Mouse (Mus musculus): ENCODE data around the gene Nelfcd. TPM values are rescaled to one million over a fixed set of nuclear protein-coding genes. Genes with fewer than 3 reads are reported as not detected.

Gene Nelfcd
- polyA plus RNA-seq (2015; fragmentation: Nextera tagmentation; extraction: Ambion mirVana): 78.1 and 86.2 TPM in 2 replicates

- Histone ChIP-seq H3K27ac (ENCODE audit: low read length) (peak within 1 kb of the TSS; percentile 41; the same call in 1 of the 2 replicates), H3K4me1 (ENCODE audit: control insufficient read depth, insufficient read depth, low read length) (peaks cover 7% of the 10 kb centered on the region), H3K9ac (ENCODE audit: low read length) (peak within 1 kb of the TSS; percentile 89), H3K27me3 (ENCODE audit: control insufficient read depth, insufficient read depth, low read length) (no peaks in the 10 kb centered on the region), H3K36me3 (ENCODE audit: control insufficient read depth, insufficient read depth) (no peaks in the 10 kb centered on the region), H3K4me3 (ENCODE audit: low read length) (peak within 1 kb of the TSS; percentile 83), H3K4me2 (ENCODE audit: low read depth, low read length) (peak within 1 kb of the TSS; percentile 87), H3K9me3 (replicated peaks; ENCODE audit: control insufficient read depth, low read length) (no peaks in the 10 kb centered on the region)
- WGBS: under 1% methylated on average over 40 of the region's 40 CpGs
- peak; percentile 95 for ATAC-seq (replicated peaks; ENCODE audit: extremely low read depth, insufficient read depth, low FRiP score)
Observed at GRCm38 (mm10) chr2:174415731-174416310, at the start of gene Nelfcd. Gene Nelfcd, plus strand, starts transcription at chr2:174415804.

- Histone ChIP-seq H3K4me3 (ENCODE audit: low read length) (no peak overlapping the region), H3K9me3 (replicated peaks; ENCODE audit: control insufficient read depth, low read length) (no peaks in the 10 kb centered on the region), H3K9ac (ENCODE audit: low read length) (no peak overlapping the region), H3K27me3 (ENCODE audit: control insufficient read depth, insufficient read depth, low read length) (no peaks in the 10 kb centered on the region), H3K27ac (ENCODE audit: low read length) (no peak overlapping the region), H3K36me3 (ENCODE audit: control insufficient read depth, insufficient read depth) (no peaks in the 10 kb centered on the region), H3K4me1 (ENCODE audit: control insufficient read depth, insufficient read depth, low read length) (no peaks in the 10 kb centered on the region), H3K4me2 (ENCODE audit: low read depth, low read length) (no peak overlapping the region)
- no peak for ATAC-seq (replicated peaks; ENCODE audit: extremely low read depth, insufficient read depth, low FRiP score)
- WGBS: 70% methylated on average over 10 of the region's 10 CpGs
Observed at GRCm38 (mm10) chr2:174366571-174366970, 49.0 kb upstream of the Nelfcd start.

- H3K4me1 ChIP-seq (ENCODE audit: control insufficient read depth, insufficient read depth, low read length): no peaks in the 10 kb centered on the region
- no peaks in the 10 kb centered on the region for H3K9me3 ChIP-seq (replicated peaks; ENCODE audit: control insufficient read depth, low read length)
- no peaks in the 10 kb centered on the region for H3K27me3 ChIP-seq (ENCODE audit: control insufficient read depth, insufficient read depth, low read length)
- no peaks in the 10 kb centered on the region for H3K36me3 ChIP-seq (ENCODE audit: control insufficient read depth, insufficient read depth)
- no peak overlapping the region for H3K9ac ChIP-seq (ENCODE audit: low read length)
- ATAC-seq (replicated peaks; ENCODE audit: extremely low read depth, insufficient read depth, low FRiP score): no peak
- WGBS: 81% methylated on average over 9 of the region's 9 CpGs
- H3K4me2 ChIP-seq (ENCODE audit: low read depth, low read length): no peak overlapping the region
- H3K4me3 ChIP-seq (ENCODE audit: low read length): no peak overlapping the region
- no peak overlapping the region for H3K27ac ChIP-seq (ENCODE audit: low read length)
Observed at GRCm38 (mm10) chr2:174381021-174381420, 34.6 kb upstream of the Nelfcd start.

GRCm38 (mm10) chr2:174391936-174392335 lies 23.7 kb upstream of the Nelfcd start:
- Histone ChIP-seq H3K36me3 (ENCODE audit: control insufficient read depth, insufficient read depth) (no peaks in the 10 kb centered on the region), H3K27me3 (ENCODE audit: control insufficient read depth, insufficient read depth, low read length) (no peaks in the 10 kb centered on the region), H3K9me3 (replicated peaks; ENCODE audit: control insufficient read depth, low read length) (peaks cover 7% of the 10 kb centered on the region; the same call in 1 of the 2 replicates), H3K4me3 (ENCODE audit: low read length) (no peak overlapping the region), H3K27ac (ENCODE audit: low read length) (no peak overlapping the region), H3K4me1 (ENCODE audit: control insufficient read depth, insufficient read depth, low read length) (no peaks in the 10 kb centered on the region), H3K9ac (ENCODE audit: low read length) (no peak overlapping the region), H3K4me2 (ENCODE audit: low read depth, low read length) (no peak overlapping the region)
- WGBS: 82% methylated on average over 3 of the region's 3 CpGs
- ATAC-seq (replicated peaks; ENCODE audit: extremely low read depth, insufficient read depth, low FRiP score): no peak

DNA sequence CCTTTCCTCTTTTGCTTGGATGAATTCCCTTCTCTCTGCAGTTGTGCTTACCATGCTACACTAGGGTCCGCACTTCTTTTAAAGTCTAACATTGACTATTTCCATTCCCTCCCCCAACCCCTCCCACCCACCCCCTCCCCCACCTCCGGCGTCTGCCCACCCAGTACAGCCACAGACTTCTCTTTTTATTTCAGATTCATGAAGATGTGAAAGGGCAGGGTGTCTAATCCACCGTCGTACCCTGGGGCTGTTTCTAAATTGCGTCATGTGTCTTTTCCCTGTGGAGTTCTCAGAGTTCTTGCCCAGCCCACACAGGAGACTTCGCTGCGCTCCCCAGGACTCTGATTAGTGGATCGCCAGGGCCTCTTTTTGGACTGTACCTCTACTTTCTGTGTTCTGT lies 23.1 kb upstream of the Nelfcd start:
- H3K27me3 ChIP-seq (ENCODE audit: control insufficient read depth, insufficient read depth, low read length): no peaks in the 10 kb centered on the region
- no peak overlapping the region for H3K27ac ChIP-seq (ENCODE audit: low read length)
- H3K4me2 ChIP-seq (ENCODE audit: low read depth, low read length): no peak overlapping the region
- H3K4me3 ChIP-seq (ENCODE audit: low read length): no peak overlapping the region
- peaks cover 7% of the 10 kb centered on the region; the same call in 1 of the 2 replicates for H3K9me3 ChIP-seq (replicated peaks; ENCODE audit: control insufficient read depth, low read length)
- H3K36me3 ChIP-seq (ENCODE audit: control insufficient read depth, insufficient read depth): no peaks in the 10 kb centered on the region
- no peaks in the 10 kb centered on the region for H3K4me1 ChIP-seq (ENCODE audit: control insufficient read depth, insufficient read depth, low read length)
- ATAC-seq (replicated peaks; ENCODE audit: extremely low read depth, insufficient read depth, low FRiP score): no peak
- 82% methylated on average over 9 of the region's 9 CpGs for WGBS
- no peak overlapping the region for H3K9ac ChIP-seq (ENCODE audit: low read length)

GRCm38 (mm10) chr2:174393383-174393782 lies 22.2 kb upstream of the Nelfcd start:
- 68% methylated on average over 5 of the region's 5 CpGs for WGBS
- Histone ChIP-seq H3K27ac (ENCODE audit: low read length) (no peak overlapping the region), H3K4me3 (ENCODE audit: low read length) (no peak overlapping the region), H3K36me3 (ENCODE audit: control insufficient read depth, insufficient read depth) (no peaks in the 10 kb centered on the region), H3K4me1 (ENCODE audit: control insufficient read depth, insufficient read depth, low read length) (no peaks in the 10 kb centered on the region), H3K27me3 (ENCODE audit: control insufficient read depth, insufficient read depth, low read length) (no peaks in the 10 kb centered on the region), H3K9ac (ENCODE audit: low read length) (no peak overlapping the region), H3K4me2 (ENCODE audit: low read depth, low read length) (no peak overlapping the region), H3K9me3 (replicated peaks; ENCODE audit: control insufficient read depth, low read length) (peaks cover 7% of the 10 kb centered on the region; the same call in 1 of the 2 replicates)
- ATAC-seq (replicated peaks; ENCODE audit: extremely low read depth, insufficient read depth, low FRiP score): no peak

DNA sequence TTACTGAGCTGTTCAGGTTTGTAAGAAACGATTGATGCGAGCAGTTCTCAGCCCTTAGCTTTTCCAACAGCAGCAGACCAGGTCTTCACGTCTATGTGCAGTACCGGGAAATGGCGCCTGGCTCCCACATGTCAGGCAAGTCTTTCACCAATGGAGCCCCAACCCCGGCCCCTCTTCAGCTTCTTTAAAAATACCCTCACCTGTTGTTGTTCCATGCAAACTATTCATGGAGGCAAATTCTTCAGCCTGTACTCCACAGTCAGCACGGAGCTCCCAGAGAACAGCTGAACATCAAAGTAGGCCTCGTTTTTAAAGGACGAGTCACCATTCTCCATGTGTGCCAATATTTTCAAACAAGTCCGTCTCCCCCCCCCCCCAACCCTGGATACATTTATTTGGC lies 19.0 kb upstream of the Nelfcd start:
- ATAC-seq (replicated peaks; ENCODE audit: extremely low read depth, insufficient read depth, low FRiP score): no peak
- H3K36me3 ChIP-seq (ENCODE audit: control insufficient read depth, insufficient read depth): no peaks in the 10 kb centered on the region
- 82% methylated on average over 10 of the region's 10 CpGs for WGBS
- H3K27me3 ChIP-seq (ENCODE audit: control insufficient read depth, insufficient read depth, low read length): no peaks in the 10 kb centered on the region
- no peak overlapping the region for H3K4me2 ChIP-seq (ENCODE audit: low read depth, low read length)
- no peak overlapping the region for H3K27ac ChIP-seq (ENCODE audit: low read length)
- H3K9ac ChIP-seq (ENCODE audit: low read length): no peak overlapping the region
- no peak overlapping the region for H3K4me3 ChIP-seq (ENCODE audit: low read length)
- peaks cover 6% of the 10 kb centered on the region; the same call in 1 of the 2 replicates for H3K9me3 ChIP-seq (replicated peaks; ENCODE audit: control insufficient read depth, low read length)
- no peaks in the 10 kb centered on the region for H3K4me1 ChIP-seq (ENCODE audit: control insufficient read depth, insufficient read depth, low read length)

GRCm38 (mm10) chr2:174397065-174397464 lies 18.5 kb upstream of the Nelfcd start:
- Histone ChIP-seq H3K9me3 (replicated peaks; ENCODE audit: control insufficient read depth, low read length) (0 out of 2 replicates have a peak, but pooled peaks cover 2% of the 10 kb centered on the region), H3K27ac (ENCODE audit: low read length) (no peak overlapping the region), H3K9ac (ENCODE audit: low read length) (no peak overlapping the region), H3K36me3 (ENCODE audit: control insufficient read depth, insufficient read depth) (no peaks in the 10 kb centered on the region), H3K4me3 (ENCODE audit: low read length) (no peak overlapping the region), H3K4me1 (ENCODE audit: control insufficient read depth, insufficient read depth, low read length) (no peaks in the 10 kb centered on the region), H3K27me3 (ENCODE audit: control insufficient read depth, insufficient read depth, low read length) (no peaks in the 10 kb centered on the region), H3K4me2 (ENCODE audit: low read depth, low read length) (no peak overlapping the region)
- WGBS: 83% methylated on average over 1 of the region's 1 CpGs
- ATAC-seq (replicated peaks; ENCODE audit: extremely low read depth, insufficient read depth, low FRiP score): no peak

DNA sequence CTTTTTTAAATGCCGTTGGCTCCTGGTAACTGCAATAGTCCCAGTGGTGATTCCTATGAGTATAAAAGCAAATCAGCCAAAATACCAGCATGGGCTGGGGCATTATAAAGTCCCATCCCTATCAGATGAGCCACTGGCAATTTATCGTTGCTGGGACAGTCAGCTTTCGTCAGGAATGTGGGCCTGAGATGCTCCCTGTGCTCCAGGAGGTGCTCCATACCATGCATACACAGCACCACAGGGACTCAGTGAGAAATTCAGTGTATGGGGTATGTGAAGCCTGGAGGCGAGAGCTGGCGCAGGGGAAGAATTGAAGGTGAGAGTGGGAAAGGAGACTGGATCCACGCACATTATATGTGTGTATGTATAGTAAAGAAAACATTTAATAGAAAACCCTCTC lies 17.7 kb upstream of the Nelfcd start:
- no peaks in the 10 kb centered on the region for H3K4me1 ChIP-seq (ENCODE audit: control insufficient read depth, insufficient read depth, low read length)
- H3K9ac ChIP-seq (ENCODE audit: low read length): no peak overlapping the region
- H3K4me3 ChIP-seq (ENCODE audit: low read length): no peak overlapping the region
- WGBS: 82% methylated on average over 6 of the region's 6 CpGs
- H3K9me3 ChIP-seq (replicated peaks; ENCODE audit: control insufficient read depth, low read length): no peaks in the 10 kb centered on the region
- no peak overlapping the region for H3K4me2 ChIP-seq (ENCODE audit: low read depth, low read length)
- no peak for ATAC-seq (replicated peaks; ENCODE audit: extremely low read depth, insufficient read depth, low FRiP score)
- no peaks in the 10 kb centered on the region for H3K36me3 ChIP-seq (ENCODE audit: control insufficient read depth, insufficient read depth)
- H3K27ac ChIP-seq (ENCODE audit: low read length): no peak overlapping the region
- H3K27me3 ChIP-seq (ENCODE audit: control insufficient read depth, insufficient read depth, low read length): no peaks in the 10 kb centered on the region
